Comparison of ENCODE assay signal across 13 mouse cellular contexts in the genomic region with DNA sequence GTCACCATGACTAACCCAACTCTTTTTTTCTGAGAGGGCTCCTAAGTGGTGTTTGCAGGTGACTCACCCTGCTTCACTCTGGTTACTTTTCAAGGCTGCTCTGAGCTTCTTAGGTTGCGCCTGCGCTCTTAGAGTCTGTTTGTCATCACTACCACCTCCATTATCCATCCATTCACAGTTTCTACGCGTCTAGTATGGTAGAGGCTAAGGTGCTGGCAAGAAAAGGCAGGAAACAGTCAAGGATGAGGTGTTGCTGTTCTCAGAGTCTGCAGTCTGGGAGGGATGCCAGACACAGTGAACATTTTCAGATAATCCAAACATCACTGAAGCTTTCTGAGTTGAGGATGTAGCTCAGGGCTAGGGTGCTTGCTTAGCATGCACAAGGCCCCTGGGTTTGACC. TPM values are rescaled to one million over a fixed set of nuclear protein-coding genes. Genes with fewer than 3 reads are reported as not detected.
DNase-seq lines count a peak whose midpoint lies in the region; ATAC-seq and TF ChIP-seq lines count a peak whose summit lies in the region.
"Had no signal": no experiment of that assay in that cellular context is flagged by ENCODE, and none has a peak within 500 bp of the region (broad histone marks: within the 10 kb centered on the region; RNA-seq: fewer than 3 reads in every experiment).

No protein-coding gene starts in this region.

- no peak for TF ChIP-seq POLR2A in lung, adult 2 months (IDR thresholded peaks at IDR 0.05; ENCODE audit: borderline replicate concordance, extremely low read depth, low read depth, low read length)

- no peak overlapping the region for H3K27ac ChIP-seq in lung, embryonic 15.5 days
- no peak overlapping the region for H3K27ac ChIP-seq in embryonic facial prominence, embryonic 14.5 days (replicated peaks; ENCODE audit: low read depth, low read length)
- H3K27ac ChIP-seq: forebrain, embryonic 13.5 days; layer of hippocampus, adult 2 months had no signal

- WGBS in lung, embryonic 15.5 days, result 31% methylated on average over 4 of the region's 4 CpGs
- 50% methylated on average over 4 of the region's 4 CpGs for WGBS in lung, adult 2 months
- WGBS in embryonic facial prominence, embryonic 14.5 days, result 74% methylated on average over 4 of the region's 4 CpGs

- H3K9ac ChIP-seq in lung, embryonic 15.5 days, result no peak overlapping the region
- no peak overlapping the region for H3K9ac ChIP-seq in embryonic facial prominence, embryonic 14.5 days (ENCODE audit: low read depth, low read length)
- H3K9ac ChIP-seq: forebrain, embryonic 13.5 days had no signal

- H3K27me3 ChIP-seq in lung, embryonic 15.5 days, result no peaks in the 10 kb centered on the region; the same call in 1 of the 2 replicates
- H3K27me3 ChIP-seq in embryonic facial prominence, embryonic 14.5 days (replicated peaks; ENCODE audit: control insufficient read depth, insufficient read depth, low read length), result no peaks in the 10 kb centered on the region; the same call in 1 of the 2 replicates

- DNase-seq in frontal cortex, postnatal 25 days (ENCODE audit: low spot score in 2 of 2), result no peak
- DNase-seq in lung, adult 2 months, result no peak
- peak; percentile 46 for DNase-seq in embryonic facial prominence, embryonic 14.5 days (ENCODE audit: low spot score)
- peak; percentile 20 to 45 for DNase-seq in right cerebral cortex, postnatal 36 days (ENCODE audit: low spot score in 2 of 2)
- DNase-seq in cerebellum, adult 9-11 months, result no peak
- DNase-seq in cerebellum, adult 11 months, result no peak
- DNase-seq: cerebellum, adult 2 months; heart, postnatal 36 days; kidney, adult 18-20 months had no signal

- no peaks in the 10 kb centered on the region for H3K36me3 ChIP-seq in lung, embryonic 15.5 days
- H3K36me3 ChIP-seq in embryonic facial prominence, embryonic 14.5 days (ENCODE audit: control insufficient read depth, insufficient read depth, low read length), result no peaks in the 10 kb centered on the region

- no peak overlapping the region for H3K4me2 ChIP-seq in lung, embryonic 15.5 days
- H3K4me2 ChIP-seq in embryonic facial prominence, embryonic 14.5 days (ENCODE audit: low read depth, low read length), result no peak overlapping the region
- H3K4me2 ChIP-seq: forebrain, embryonic 13.5 days had no signal

- H3K4me1 ChIP-seq in lung, embryonic 15.5 days, result peaks cover 15% of the 10 kb centered on the region
- no peaks in the 10 kb centered on the region; the same call in 1 of the 2 replicates for H3K4me1 ChIP-seq in lung, adult 2 months (ENCODE audit: control insufficient read depth, insufficient read depth, low read length)
- peaks cover 16% of the 10 kb centered on the region for H3K4me1 ChIP-seq in embryonic facial prominence, embryonic 14.5 days (ENCODE audit: control insufficient read depth, insufficient read depth, low read length)

- H3K9me3 ChIP-seq in lung, embryonic 15.5 days, result no peaks in the 10 kb centered on the region
- H3K9me3 ChIP-seq in embryonic facial prominence, embryonic 14.5 days (ENCODE audit: control insufficient read depth, low read length), result peaks cover 4% of the 10 kb centered on the region; the same call in 1 of the 2 replicates

- TF ChIP-seq CTCF in lung, adult 2 months (IDR thresholded peaks at IDR 0.05; ENCODE audit: insufficient read depth, low read length), result no peak

- ATAC-seq in frontal cortex, adult (ENCODE audit: low TSS enrichment), result peak; percentile 90
- ATAC-seq in lung, embryonic 15.5 days (ENCODE audit: borderline replicate concordance, extremely low read depth, low FRiP score, low TSS enrichment), result peak; percentile 56; the same call in 1 of the 2 replicates
- ATAC-seq in embryonic facial prominence, embryonic 14.5 days (ENCODE audit: low read depth), result peak; percentile 4; the same call in 1 of the 2 replicates
- ATAC-seq: forebrain, embryonic 13.5 days had no signal

- H3K4me3 ChIP-seq in lung, embryonic 15.5 days, result no peak overlapping the region
- H3K4me3 ChIP-seq in lung, adult 2 months (replicated peaks; ENCODE audit: extremely low read depth, low read depth, low read length), result no peak overlapping the region
- no peak overlapping the region for H3K4me3 ChIP-seq in embryonic facial prominence, embryonic 14.5 days (ENCODE audit: low read depth, low read length)
- H3K4me3 ChIP-seq: forebrain, embryonic 13.5 days; layer of hippocampus, adult 2 months had no signal

RNA-seq across cellular contexts. Expression of gene Sync, which starts 10.3 kb away (rescaled TPM):
- polyA plus RNA-seq in lung, embryonic 15.5 days (2015; fragmentation: Nextera tagmentation; extraction: Ambion mirVana), result 0.54 and 0.71 TPM in 2 replicates
- polyA plus RNA-seq in lung, adult 2 months (2012; rRNA removed), result 2.8 TPM in 2 replicates
- 7.9 and 11.7 TPM in 2 replicates for polyA plus RNA-seq in embryonic facial prominence, embryonic 14.5 days (2014; fragmentation: Nextera tagmentation; extraction: Ambion mirVana)

RNA-seq across cellular contexts. Expression of gene C77080, which starts 36.5 kb away (rescaled TPM):
- 5.2 and 6.8 TPM in 2 replicates for polyA plus RNA-seq in lung, embryonic 15.5 days (2015; fragmentation: Nextera tagmentation; extraction: Ambion mirVana)
- polyA plus RNA-seq in lung, adult 2 months (2012; rRNA removed), result 47.1 and 50.1 TPM in 2 replicates
- 6.1 and 6.2 TPM in 2 replicates for polyA plus RNA-seq in embryonic facial prominence, embryonic 14.5 days (2014; fragmentation: Nextera tagmentation; extraction: Ambion mirVana)

RNA-seq across cellular contexts. Expression of gene Rbbp4, which starts 37.4 kb away (rescaled TPM):
- polyA plus RNA-seq in lung, embryonic 15.5 days (2015; fragmentation: Nextera tagmentation; extraction: Ambion mirVana), result 418 and 423 TPM in 2 replicates
- polyA plus RNA-seq in lung, adult 2 months (2012; rRNA removed), result 16.7 and 23.5 TPM in 2 replicates
- polyA plus RNA-seq in embryonic facial prominence, embryonic 14.5 days (2014; fragmentation: Nextera tagmentation; extraction: Ambion mirVana), result 304 and 320 TPM in 2 replicates

RNA-seq across cellular contexts. Expression of gene Zbtb8os, which starts 37.8 kb away (rescaled TPM):
- 44.0 and 44.5 TPM in 2 replicates for polyA plus RNA-seq in lung, embryonic 15.5 days (2015; fragmentation: Nextera tagmentation; extraction: Ambion mirVana)
- polyA plus RNA-seq in lung, adult 2 months (2012; rRNA removed), result 5.8 and 11.3 TPM in 2 replicates
- polyA plus RNA-seq in embryonic facial prominence, embryonic 14.5 days (2014; fragmentation: Nextera tagmentation; extraction: Ambion mirVana), result 37.1 and 45.0 TPM in 2 replicates

Comparison
In these comparisons a context has a peak if more than half of its experiments do, and no peak if none do; other contexts are left out.
1. RNA of gene Rbbp4, which starts 37.4 kb away (polyA plus RNA-seq): 418 to 423 TPM in lung, embryonic 15.5 days and 304 to 320 TPM in embryonic facial prominence, embryonic 14.5 days; 16.7 to 23.5 TPM in lung, adult 2 months; every median in the first group is over 10 times any median in the second.
2. ATAC-seq: peak in every context shown above with its lines; median percentile 90 in frontal cortex, adult; 56 in lung, embryonic 15.5 days; 4 in embryonic facial prominence, embryonic 14.5 days.
3. DNase-seq: peak in embryonic facial prominence, embryonic 14.5 days (single experiment) and right cerebral cortex, postnatal 36 days (2 of 2); none in frontal cortex, postnatal 25 days (0 of 2), lung, adult 2 months (single experiment), cerebellum, adult 9-11 months (single experiment) and cerebellum, adult 11 months (single experiment).